Mouse (Mus musculus): ENCODE results near the gene Fkbp15.

DNA sequence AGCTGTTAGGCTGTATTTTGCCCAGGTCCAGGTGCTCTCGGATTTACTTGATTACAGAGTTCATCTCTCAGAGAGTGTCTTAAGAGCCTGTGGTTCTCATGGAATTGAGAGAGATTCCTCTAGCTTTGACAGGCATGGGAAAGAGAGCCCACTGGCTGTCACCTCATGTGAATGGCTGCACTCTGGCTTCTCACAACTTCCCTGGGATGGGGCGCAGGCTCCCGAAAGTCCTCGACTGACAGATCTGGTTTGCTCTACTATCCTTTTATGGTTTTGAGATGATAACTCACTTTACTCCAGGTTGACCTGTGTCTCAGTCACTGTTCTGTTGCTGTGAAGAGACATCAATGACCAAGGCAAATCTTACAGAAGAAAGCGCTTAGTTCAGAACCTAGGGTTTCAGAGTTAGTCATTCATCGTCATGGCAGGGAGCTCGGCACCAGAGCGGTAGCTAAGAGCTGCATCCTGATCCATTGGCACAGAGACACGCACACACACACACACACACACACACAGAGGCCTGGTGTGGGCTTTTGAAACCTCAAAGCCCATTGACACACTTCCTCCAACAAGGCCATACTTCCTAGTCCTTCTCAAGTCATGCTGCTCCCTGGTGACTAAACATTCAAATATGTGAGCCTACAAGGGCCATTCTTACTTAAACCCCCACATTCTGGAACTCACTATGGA lies 69.4 kb downstream of the Fkbp15 start:
- no peak for TF ChIP-seq CTCF (IDR thresholded peaks at IDR 0.05)
- TF ChIP-seq EP300 (IDR thresholded peaks at IDR 0.05; ENCODE audit: insufficient read depth, low read depth, low read length): no peak
- TF ChIP-seq POLR2A (IDR thresholded peaks at IDR 0.05; ENCODE audit: insufficient read depth, low read depth, low read length): no peak
